Mouse (Mus musculus) right cerebral cortex, postnatal 10 days (tissue): Measurements from ENCODE around the gene Dagla.

Experiments used
- DNase-seq, 2 experiments: peaks; one replicate each; pipeline ENCODE4 v3.0.0; 2021; ENCODE audit warnings: low spot score in 2 of 2

The Dagla gene

GRCm38 (mm10) chr19:10203848-10204615, 100.6 kb downstream of the Dagla start, which contains the start of the genes Tmem258 and Fen1:
TSS of gene Tmem258 (plus strand) at chr19:10204014.
TSS of gene Fen1 (minus strand) at chr19:10204169.
- DNase-seq, result peak; percentile 93

GRCm38 (mm10) chr19:10203146-10203847, 101.4 kb downstream of the Dagla start:
- DNase-seq, result no peak

GRCm38 (mm10) chr19:10198723-10199122, 106.0 kb downstream of the Dagla start:
- peak; percentile 84 to 89 for DNase-seq

- no peak for DNase-seq
Measured at GRCm38 (mm10) chr19:10198286-10198685, 106.4 kb downstream of the Dagla start.

GRCm38 (mm10) chr19:10197130-10197529, 107.5 kb downstream of the Dagla start:
- DNase-seq, result no peak
